Mouse (Mus musculus): ENCODE results near the gene Gm5800.
"Not testable (repeated sequence)": the region's sequence is repeated elsewhere in the genome, so short reads cannot be mapped to it uniquely, and the experiment has no call there.

The Gm5800 gene

GRCm38 (mm10) chr14:51717083-51717482 is at the start of gene Gm5800:
Gene Gm5800 (minus strand): TSS chr14:51717183.
- DNase-seq (ENCODE audit: low read depth, low spot score): no peak

- DNase-seq (ENCODE audit: low read depth, low spot score): no peak
Measured at GRCm38 (mm10) chr14:51755944-51756343, 39.0 kb upstream of the Gm5800 start.

- DNase-seq (ENCODE audit: low read depth, low spot score): peak; percentile 16
Measured at GRCm38 (mm10) chr14:51740347-51741170, 23.6 kb upstream of the Gm5800 start.

GRCm38 (mm10) chr14:51739150-51739993 is 22.4 kb upstream of the Gm5800 start:
- DNase-seq (ENCODE audit: low read depth, low spot score): no peak

GRCm38 (mm10) chr14:51738411-51739149 is 21.6 kb upstream of the Gm5800 start:
- no peak for DNase-seq (ENCODE audit: low read depth, low spot score)

GRCm38 (mm10) chr14:51737967-51738366 is 21.0 kb upstream of the Gm5800 start:
- DNase-seq (ENCODE audit: low read depth, low spot score): no peak

GRCm38 (mm10) chr14:51695368-51695767 is 21.6 kb downstream of the Gm5800 start, which contains the start of gene Gm17079:
Gene Gm17079 (minus strand): TSS chr14:51695468.
- DNase-seq (ENCODE audit: low read depth, low spot score): not testable (repeated sequence)

GRCm38 (mm10) chr14:51677269-51677668 is 39.7 kb downstream of the Gm5800 start:
- DNase-seq (ENCODE audit: low read depth, low spot score): no peak

Data from forelimb bud, embryonic 11.5 days (tissue).